Mouse (Mus musculus): ENCODE measurements around the gene Faxc.

DNA sequence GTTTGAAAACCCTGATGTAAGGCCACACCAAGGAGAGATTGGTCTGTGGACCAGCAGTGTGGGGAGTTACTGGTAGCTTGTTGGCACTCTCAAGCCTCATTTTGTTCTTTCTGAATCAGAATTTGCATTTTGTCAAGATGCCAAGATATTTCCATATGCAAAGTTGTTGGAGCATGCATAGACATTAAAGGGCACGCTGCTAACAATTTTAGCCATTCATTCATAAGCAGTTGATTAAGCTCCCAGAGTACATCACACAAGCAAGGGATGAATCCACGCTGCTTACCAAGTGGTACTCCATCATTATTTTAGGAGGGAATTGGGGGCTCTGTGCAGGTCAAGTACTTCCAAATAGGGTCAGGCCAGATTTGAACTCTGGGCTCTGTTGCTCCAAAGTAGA lies 98.8 kb downstream of the Faxc start:
- TF ChIP-seq CTCF (IDR thresholded peaks at IDR 0.05; ENCODE audit: extremely low read depth, insufficient read length, insufficient replicate concordance, low read depth, low read length) (no peak), POLR2A (IDR thresholded peaks at IDR 0.05; ENCODE audit: low read depth, low read length) (no peak)
